Mouse (Mus musculus) spleen, adult 2 months (tissue): ENCODE measurements around the gene B4galt7.

ENCODE experiments used
- CTCF ChIP-seq: fragments of 200-500 bp; IDR thresholded peaks from 2 replicates; pipeline ENCODE4 v1.5.1; 2011; ENCODE audit warnings: mild to moderate bottlenecking, inconsistent platforms; ENCODE audit not compliant: insufficient read depth, insufficient read length, insufficient replicate concordance; ENCODE audit errors: extremely low read depth
- POLR2A ChIP-seq: fragments of 200-500 bp; IDR thresholded peaks from 2 replicates; pipeline ENCODE4 v1.6.1; 2011; ENCODE audit warnings: low read depth, low read length, inconsistent platforms

DNA sequence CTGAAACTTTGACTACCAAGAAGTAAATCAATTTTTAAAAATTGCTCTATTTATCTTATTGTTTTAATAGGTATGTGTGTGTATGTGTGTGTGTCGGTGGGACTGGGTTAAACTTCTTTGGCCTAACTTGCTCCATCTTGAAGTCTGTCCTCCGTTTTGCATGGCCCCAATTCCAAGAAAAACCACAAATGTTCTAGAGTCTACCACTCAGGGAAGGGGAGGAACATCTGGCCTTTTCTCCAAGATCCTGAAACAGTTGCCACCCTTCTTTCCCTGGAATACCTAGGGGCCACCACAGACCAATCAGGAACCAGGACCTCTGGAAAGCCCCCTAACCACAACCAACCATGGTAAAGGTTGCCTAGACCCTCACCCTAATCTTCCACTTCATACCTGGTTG lies 27.7 kb upstream of the B4galt7 start:
- TF ChIP-seq CTCF (no peak), POLR2A (no peak)
